Mouse (Mus musculus) small intestine, adult 2 months (tissue): ENCODE data around the gene Ascl2.

ENCODE experiments used
- CTCF ChIP-seq: fragments of 200-500 bp; IDR thresholded peaks from 2 replicates; pipeline ENCODE4 v1.5.1; 2012; ENCODE audit warnings: low read depth, mild to moderate bottlenecking, control low read depth, inconsistent platforms, low read length, moderate library complexity, mixed read lengths; ENCODE audit not compliant: insufficient replicate concordance, insufficient read length; ENCODE audit errors: extremely low read depth
- POLR2A ChIP-seq: fragments of 200-500 bp; IDR thresholded peaks from 2 replicates; pipeline ENCODE4 v1.6.1; 2012; ENCODE audit warnings: low read depth, mild to moderate bottlenecking, control low read depth, inconsistent platforms, low read length, moderate library complexity

GRCm38 (mm10) chr7:143014862-143015659, 46.0 kb upstream of the Ascl2 start:
- no peak for TF ChIP-seq CTCF
- TF ChIP-seq POLR2A, result no peak
